ENCODE assay signal across 8 mouse cellular contexts in genomic region chr14:25768915-25769625, GRCm38 (mm10). TPM values are rescaled to one million over a fixed set of nuclear protein-coding genes. Genes with fewer than 3 reads are reported as not detected.
A peak's percentile ranks its signal among the peaks of the same experiment; 100 is the strongest.
DNase-seq lines count a peak whose midpoint lies in the region; ATAC-seq lines count a peak whose summit lies in the region.

Zcchc24 (minus strand) TSS chr14:25769039.

- ATAC-seq in hindbrain, embryonic 14.5 days (ENCODE audit: low FRiP score) = peak; percentile 84

- H3K36me3 ChIP-seq in hindbrain, embryonic 14.5 days (replicated peaks; ENCODE audit: control insufficient read depth, insufficient read depth) = no peaks in the 10 kb centered on the region

- H3K27ac ChIP-seq in hindbrain, embryonic 14.5 days = peak within 1 kb of the TSS; percentile 69

- peaks cover 32% of the 10 kb centered on the region for H3K4me1 ChIP-seq in hindbrain, embryonic 14.5 days (replicated peaks; ENCODE audit: control insufficient read depth, insufficient read depth, low read length)

- DNase-seq in Muller cell, postnatal 12 days (ENCODE audit: inconsistent ontology term) = peak; percentile 98
- DNase-seq in cerebellum, adult 9-11 months = peak; percentile 65
- peak; percentile 70 to 75 for DNase-seq in frontal cortex, postnatal 36 days (ENCODE audit: low spot score in 2 of 2)
- DNase-seq in hindbrain, embryonic 14.5 days (ENCODE audit: low spot score) = peak; percentile 73
- peak; percentile 60 to 63 for DNase-seq in layer of hippocampus, postnatal 25 days (ENCODE audit: extremely low spot score in 1 of 2, low spot score in 1 of 2)
- DNase-seq in lung, postnatal 14 days = peak; percentile 93
- DNase-seq in retina, embryonic 14.5 days (ENCODE audit: low spot score) = peak; percentile 93
- DNase-seq in thymus, postnatal 4 days = peak; percentile 94

- no peaks in the 10 kb centered on the region for H3K9me3 ChIP-seq in hindbrain, embryonic 14.5 days (ENCODE audit: control insufficient read depth, low read length)

- H3K4me3 ChIP-seq in hindbrain, embryonic 14.5 days (replicated peaks; ENCODE audit: low read length) = peak within 1 kb of the TSS; percentile 63

- WGBS in hindbrain, embryonic 14.5 days = under 1% methylated on average over 36 of the region's 55 CpGs

- H3K9ac ChIP-seq in hindbrain, embryonic 14.5 days = peak within 1 kb of the TSS; percentile 74

- no peaks in the 10 kb centered on the region for H3K27me3 ChIP-seq in hindbrain, embryonic 14.5 days (ENCODE audit: control insufficient read depth, insufficient read depth, low read length)

- peak within 1 kb of the TSS; percentile 99 for H3K4me2 ChIP-seq in hindbrain, embryonic 14.5 days (replicated peaks)

RNA-seq across cellular contexts. Expression of gene Zcchc24, which starts in this region (rescaled TPM):
- 18.5 and 19.0 TPM in 2 replicates for polyA plus RNA-seq in hindbrain, embryonic 14.5 days (2014; fragmentation: Nextera tagmentation; extraction: Ambion mirVana)
- total RNA-seq in layer of hippocampus, postnatal 25 days (2021) = 10 to 100 TPM; 56.1 to 59.0 TPM

Comparison
In these comparisons a context has a peak if more than half of its experiments do, and no peak if none do; other contexts are left out.
1. Peak in every context shown above with its lines: DNase-seq, ATAC-seq, H3K4me3 ChIP-seq and H3K27ac ChIP-seq.